Mouse (Mus musculus) CH12.LX (cell line): ENCODE measurements around the gene Dner.

Experiments used
- BHLHE40 ChIP-seq: IDR thresholded peaks from 2 replicates; pipeline ENCODE4 v1.6.1; 2011; ENCODE audit warnings: mild to moderate bottlenecking, low read depth, low read length, improper control_type of control experiment
- CTCF ChIP-seq, 2 experiments: IDR thresholded peaks in 1 of 2; conservative IDR thresholded peaks in 1 of 2; 2 replicates each; pipeline ENCODE4 v1.5.1; 2011 to 2012; ENCODE audit warnings: low read depth in 2 of 2, low read length in 2 of 2, improper control_type of control experiment in 1 of 2, inconsistent platforms in 1 of 2, mild to moderate bottlenecking in 1 of 2, moderate library complexity in 1 of 2
- EP300 ChIP-seq: IDR thresholded peaks from 2 replicates; pipeline ENCODE4 v1.6.1; 2011; ENCODE audit warnings: low read length, improper control_type of control experiment
- GABPA ChIP-seq: IDR thresholded peaks from 2 replicates; pipeline ENCODE4 v1.6.1; 2012; ENCODE audit warnings: low read depth, low read length, improper control_type of control experiment, inconsistent platforms; ENCODE audit not compliant: insufficient replicate concordance
- JUND ChIP-seq: conservative IDR thresholded peaks from 2 replicates; pipeline ENCODE4 v1.6.1; 2011; ENCODE audit warnings: low read depth, low read length, improper control_type of control experiment
- MAFK ChIP-seq: IDR thresholded peaks from 2 replicates; pipeline ENCODE4 v1.6.1; 2011; ENCODE audit warnings: low read length, improper control_type of control experiment; ENCODE audit not compliant: insufficient replicate concordance
- MAX ChIP-seq: IDR thresholded peaks from 2 replicates; pipeline ENCODE4 v1.6.1; 2011; ENCODE audit warnings: low read length, improper control_type of control experiment
- POLR2A ChIP-seq: IDR thresholded peaks from 2 replicates; pipeline ENCODE4 v1.6.1; 2011; ENCODE audit warnings: low read depth, mild to moderate bottlenecking, improper control_type of control experiment, low read length
- SIN3A ChIP-seq: IDR thresholded peaks from 2 replicates; pipeline ENCODE4 v1.6.1; 2012; ENCODE audit warnings: low read length, improper control_type of control experiment, inconsistent platforms
- UBTF ChIP-seq: IDR thresholded peaks from 2 replicates; pipeline ENCODE4 v1.6.1; 2012; ENCODE audit warnings: low read depth, mild to moderate bottlenecking, inconsistent platforms, low read length, improper control_type of control experiment, moderate library complexity
- USF1 ChIP-seq: IDR thresholded peaks from 2 replicates; pipeline ENCODE4 v1.6.1; 2014; ENCODE audit warnings: low read depth, mild to moderate bottlenecking, inconsistent platforms, low read length, improper control_type of control experiment
- ZC3H11A ChIP-seq: IDR thresholded peaks from 2 replicates; pipeline ENCODE4 v1.6.1; 2012; ENCODE audit warnings: low read depth, mild to moderate bottlenecking, inconsistent platforms, low read length, improper control_type of control experiment
- ZKSCAN1 ChIP-seq: IDR thresholded peaks from 2 replicates; pipeline ENCODE4 v1.6.1; 2012; ENCODE audit warnings: low read depth, inconsistent platforms, low read length, improper control_type of control experiment, borderline replicate concordance

DNA sequence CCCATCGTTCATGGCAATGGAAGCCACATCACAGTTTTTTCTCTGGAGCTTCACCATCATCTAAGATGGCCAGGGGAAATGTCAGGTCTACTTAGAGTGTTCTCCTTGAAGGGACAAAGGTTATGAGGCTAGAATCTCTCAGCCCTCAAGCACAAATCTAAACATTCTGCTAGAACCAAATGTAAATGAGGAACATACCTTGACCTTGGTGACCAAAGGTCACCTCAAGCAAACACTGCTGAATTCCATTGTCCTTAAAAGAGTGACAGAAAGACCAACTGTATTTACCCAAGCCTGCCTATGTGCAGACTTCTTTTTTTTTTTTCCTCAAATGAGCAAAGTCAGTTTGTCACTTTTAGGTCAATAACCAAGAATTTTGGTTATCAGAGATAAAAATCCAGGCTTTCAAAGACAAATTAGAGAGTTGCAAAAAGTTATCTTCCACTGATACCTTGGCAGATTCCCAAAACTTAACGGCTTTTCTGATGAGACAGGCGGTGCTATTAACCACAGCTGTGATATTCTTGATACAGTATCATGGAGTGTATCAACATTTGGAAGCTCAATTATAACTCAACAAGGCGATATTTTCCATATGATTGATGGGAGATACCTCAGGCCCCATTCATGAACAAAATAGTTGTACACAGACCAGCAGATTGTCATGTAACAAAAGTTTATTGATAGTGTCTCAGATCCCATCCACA lies 173.6 kb downstream of the Dner start:
- no peak for TF ChIP-seq BHLHE40
- no peak for TF ChIP-seq UBTF
- TF ChIP-seq ZC3H11A = no peak
- no peak for TF ChIP-seq MAFK
- no peak for TF ChIP-seq ZKSCAN1
- TF ChIP-seq CTCF (conservative IDR thresholded peaks at IDR 0.05 in 1 of 2, IDR thresholded peaks at IDR 0.05 in 1 of 2; ENCODE audit: low read depth in 2 of 2, low read length in 2 of 2) = no peak
- TF ChIP-seq GABPA = no peak
- no peak for TF ChIP-seq USF1
- TF ChIP-seq MAX = no peak
- TF ChIP-seq JUND = no peak
- TF ChIP-seq POLR2A = no peak
- no peak for TF ChIP-seq SIN3A
- no peak for TF ChIP-seq EP300
